Mouse (Mus musculus) heart, postnatal 0 days (tissue): ENCODE data around the gene Arid1b. TPM values are rescaled to one million over a fixed set of nuclear protein-coding genes. Genes with fewer than 3 reads are reported as not detected.

Experiments
- ATAC-seq: fragments of 200-750 bp; cut with Nextera tagmentation; 2 replicates; pipeline ENCODE4 v1.8.0; 2017; ENCODE audit warnings: low read depth, moderate number of reproducible peaks, moderate library complexity; ENCODE audit not compliant: insufficient read depth
- DNase-seq: peaks from one replicate; pipeline ENCODE4 v3.0.0-alpha.2; 2016; ENCODE audit warnings: low spot score
- H3K27ac ChIP-seq: fragments of 300-500 bp; sonication (generic); 2 replicates; pipeline ENCODE4 v1.5.1; 2014; ENCODE audit warnings: low read depth, mild to moderate bottlenecking
- H3K27me3 ChIP-seq: fragments of 300-500 bp; sonication (generic); 2 replicates; pipeline ENCODE4 v1.6.1; 2014; ENCODE audit warnings: low read length, mixed read lengths; ENCODE audit not compliant: control insufficient read depth, insufficient read depth
- H3K36me3 ChIP-seq: fragments of 300-500 bp; sonication (generic); replicated peaks from 2 replicates; pipeline ENCODE4 v1.6.1; 2014; ENCODE audit warnings: low read length, mixed read lengths; ENCODE audit not compliant: control insufficient read depth, insufficient read depth
- H3K4me1 ChIP-seq: fragments of 300-500 bp; sonication (generic); 2 replicates; pipeline ENCODE4 v1.6.1; 2014; ENCODE audit warnings: antibody characterized with exemption; ENCODE audit not compliant: control insufficient read depth, insufficient read depth
- H3K4me2 ChIP-seq: fragments of 300-500 bp; sonication (generic); 2 replicates; pipeline ENCODE4 v1.6.1; 2014; ENCODE audit warnings: low read depth, mild to moderate bottlenecking, low read length, moderate library complexity
- H3K4me3 ChIP-seq: fragments of 300-500 bp; sonication (generic); 2 replicates; pipeline ENCODE4 v1.5.1; 2014; ENCODE audit warnings: low read depth, low read length
- H3K9ac ChIP-seq: fragments of 300-500 bp; sonication (generic); replicated peaks from 2 replicates; pipeline ENCODE4 v1.6.1; 2014; ENCODE audit warnings: low read depth, low read length, mixed read lengths
- H3K9me3 ChIP-seq: fragments of 300-500 bp; sonication (generic); replicated peaks from 2 replicates; pipeline ENCODE4 v1.6.1; 2016; ENCODE audit warnings: low read length; ENCODE audit not compliant: control insufficient read depth
- CTCF ChIP-seq: IDR thresholded peaks from 2 replicates; pipeline ENCODE4 v1.5.1; 2016; ENCODE audit warnings: antibody characterized with exemption, control low read depth, low read depth
- EP300 ChIP-seq: IDR thresholded peaks from 2 replicates; pipeline ENCODE4 v1.6.1; 2016; ENCODE audit warnings: antibody characterized with exemption, low read depth
- whole genome bisulfite sequencing: fragments of 180-500 bp; shearing (Covaris S2); extraction: QIAGEN DNeasy Blood & Tissue Kit; methylation state at CpG from one replicate; pipeline ENCODE4 v1.1.7; 2014; 5-methylcytosine and 5-hydroxymethylcytosine counted together
- polyA plus RNA-seq: library from polyadenylated mRNA; unstranded; fragments of >200 nt; fragmentation: Nextera tagmentation; extraction: Ambion mirVana; gene quantifications from 2 replicates; pipeline ENCODE4 v1.2.1, GENCODE M21; 2015
- total RNA-seq: library from RNA; depleted of rRNA; stranded (reverse); fragments of >200 nt; gene quantifications from 2 replicates; pipeline ENCODE4 v1.2.3, GENCODE M21; 2014; ENCODE audit warnings: low replicate concordance

The Arid1b gene
- total and polyA plus RNA-seq, 2 experiments from 2014 or later = 4.4 to 27.3 TPM

DNA sequence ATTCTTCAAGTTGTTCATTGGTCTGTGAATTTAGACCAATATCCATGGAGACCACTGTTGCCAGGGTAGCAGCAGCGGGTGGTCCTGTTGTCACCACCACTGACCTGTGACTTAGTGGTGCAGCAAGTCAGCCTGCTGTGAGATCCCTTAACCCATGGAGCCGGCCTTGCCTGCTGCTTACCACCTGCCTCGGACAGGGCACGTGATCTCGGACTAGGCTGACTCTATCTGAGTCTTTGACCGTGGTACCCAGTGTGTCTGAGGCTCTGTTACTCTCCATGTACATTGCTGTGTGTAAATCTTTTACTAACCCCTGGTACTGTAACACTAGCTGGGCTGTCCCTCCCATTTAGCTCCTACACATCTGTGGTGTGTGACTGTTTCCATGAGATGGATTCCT lies 335.9 kb downstream of the Arid1b start:
- no peak for TF ChIP-seq CTCF
- TF ChIP-seq EP300 = no peak
- Histone ChIP-seq H3K4me1 (peaks cover 1% of the 10 kb centered on the region), H3K9ac (no peak overlapping the region), H3K27me3 (no peaks in the 10 kb centered on the region), H3K27ac (no peak overlapping the region), H3K4me3 (no peak overlapping the region), H3K9me3 (no peaks in the 10 kb centered on the region), H3K36me3 (peaks cover 72% of the 10 kb centered on the region), H3K4me2 (no peak overlapping the region)
- ATAC-seq = no peak
- no peak for DNase-seq
- 90% methylated on average over 6 of the region's 6 CpGs for WGBS

DNA sequence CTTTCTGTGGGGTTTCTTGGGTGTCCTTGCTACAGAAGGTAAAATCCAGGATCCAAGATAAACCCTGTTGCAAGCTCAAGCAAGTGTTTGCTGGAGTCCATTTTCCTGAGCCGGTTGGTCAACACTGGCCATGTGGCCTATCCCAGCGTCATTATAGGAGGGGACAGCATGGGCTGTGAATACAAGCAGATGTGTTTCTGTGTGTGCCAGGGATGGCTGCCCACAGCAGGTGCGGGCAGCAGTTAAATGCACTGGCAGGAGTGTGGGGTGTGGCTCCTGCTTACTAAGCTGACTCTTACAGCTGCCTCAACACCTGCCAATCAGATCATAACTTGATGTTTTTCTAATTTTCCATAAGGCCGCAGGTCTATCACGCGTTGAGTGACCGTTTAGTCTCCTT lies 336.5 kb downstream of the Arid1b start:
- 93% methylated on average over 7 of the region's 7 CpGs for WGBS
- Histone ChIP-seq H3K4me3 (no peak overlapping the region), H3K9ac (no peak overlapping the region), H3K4me1 (no peaks in the 10 kb centered on the region), H3K36me3 (peaks cover 76% of the 10 kb centered on the region), H3K9me3 (no peaks in the 10 kb centered on the region), H3K4me2 (no peak overlapping the region), H3K27ac (no peak overlapping the region), H3K27me3 (no peaks in the 10 kb centered on the region)
- DNase-seq = no peak
- ATAC-seq = no peak
- TF ChIP-seq CTCF (no peak), EP300 (no peak)

DNA sequence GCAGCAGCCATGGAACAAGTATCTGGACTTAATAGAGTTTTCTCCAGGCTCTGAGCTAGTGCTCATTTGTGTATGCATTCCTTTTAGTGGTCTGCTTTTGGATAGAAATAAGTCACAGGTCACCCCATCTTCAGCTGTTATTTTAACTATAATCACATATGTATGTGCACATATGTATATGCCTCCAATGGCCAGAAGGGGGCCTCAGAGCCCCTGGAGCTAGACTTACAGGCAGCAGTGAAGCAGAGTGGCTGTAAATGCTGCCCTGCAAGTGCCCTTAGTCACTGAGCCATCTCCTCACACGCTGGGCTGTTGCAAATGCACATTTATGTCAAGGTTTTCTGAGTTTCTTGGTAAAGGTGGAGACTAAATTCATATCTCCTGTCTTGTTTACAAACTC lies 337.3 kb downstream of the Arid1b start:
- Histone ChIP-seq H3K4me3 (no peak overlapping the region), H3K4me2 (no peak overlapping the region), H3K36me3 (peaks cover 82% of the 10 kb centered on the region), H3K9me3 (no peaks in the 10 kb centered on the region), H3K27ac (no peak overlapping the region), H3K27me3 (no peaks in the 10 kb centered on the region), H3K9ac (no peak overlapping the region), H3K4me1 (no peaks in the 10 kb centered on the region)
- WGBS = 92% methylated on average over 1 of the region's 1 CpGs
- no peak for ATAC-seq
- DNase-seq = no peak
- TF ChIP-seq EP300 (no peak), CTCF (peak; percentile 45)

DNA sequence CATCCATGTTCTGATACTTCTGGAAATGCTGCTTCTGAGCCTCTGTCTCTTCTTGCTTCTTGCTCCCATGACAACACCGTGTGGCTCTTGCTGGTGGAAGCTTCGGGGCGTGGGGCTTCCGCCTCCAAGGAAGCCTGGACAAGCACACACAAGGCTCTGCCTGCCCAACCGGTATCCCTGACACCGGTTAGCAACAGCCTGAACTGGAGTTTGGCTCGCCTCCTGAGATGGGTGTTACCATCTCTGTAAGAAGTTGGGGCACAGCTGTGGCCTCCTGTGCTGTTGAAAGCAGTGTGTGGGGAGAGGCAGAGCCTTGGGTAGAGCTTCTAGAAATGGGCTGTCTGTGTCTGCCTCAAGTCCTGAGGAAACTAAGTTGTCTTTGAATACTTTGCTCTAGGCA lies 340.4 kb downstream of the Arid1b start:
- no peaks in the 10 kb centered on the region for H3K27me3 ChIP-seq
- H3K4me3 ChIP-seq = no peak overlapping the region
- H3K9me3 ChIP-seq = no peaks in the 10 kb centered on the region
- H3K36me3 ChIP-seq = peaks cover 85% of the 10 kb centered on the region
- ATAC-seq = no peak
- no peaks in the 10 kb centered on the region for H3K4me1 ChIP-seq
- H3K9ac ChIP-seq = no peak overlapping the region
- no peak overlapping the region for H3K4me2 ChIP-seq
- H3K27ac ChIP-seq = no peak overlapping the region
- TF ChIP-seq EP300 (no peak), CTCF (no peak)
- no peak for DNase-seq
- WGBS = 83% methylated on average over 7 of the region's 7 CpGs

DNA sequence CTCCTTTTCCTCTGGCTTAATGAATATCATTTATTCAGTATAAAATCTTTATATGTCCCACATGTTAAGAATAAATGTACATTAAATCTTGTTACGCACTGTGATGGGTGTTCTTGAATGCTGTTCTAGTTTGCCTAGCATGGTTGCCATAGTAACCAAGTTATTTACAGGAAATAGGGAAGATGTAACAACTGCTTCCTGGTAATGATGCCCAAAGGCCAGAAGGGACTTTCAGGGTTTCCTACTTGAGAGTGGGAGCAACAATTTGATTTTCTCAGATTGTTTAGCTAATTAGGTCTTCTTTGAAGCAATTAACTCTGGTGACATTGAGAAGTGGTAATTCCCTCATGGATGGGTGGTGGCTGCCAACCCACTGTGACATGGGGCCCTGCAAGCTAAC lies 350.3 kb downstream of the Arid1b start:
- WGBS = 95% methylated on average over 1 of the region's 1 CpGs
- ATAC-seq = no peak
- H3K36me3 ChIP-seq = peaks cover 46% of the 10 kb centered on the region

DNA sequence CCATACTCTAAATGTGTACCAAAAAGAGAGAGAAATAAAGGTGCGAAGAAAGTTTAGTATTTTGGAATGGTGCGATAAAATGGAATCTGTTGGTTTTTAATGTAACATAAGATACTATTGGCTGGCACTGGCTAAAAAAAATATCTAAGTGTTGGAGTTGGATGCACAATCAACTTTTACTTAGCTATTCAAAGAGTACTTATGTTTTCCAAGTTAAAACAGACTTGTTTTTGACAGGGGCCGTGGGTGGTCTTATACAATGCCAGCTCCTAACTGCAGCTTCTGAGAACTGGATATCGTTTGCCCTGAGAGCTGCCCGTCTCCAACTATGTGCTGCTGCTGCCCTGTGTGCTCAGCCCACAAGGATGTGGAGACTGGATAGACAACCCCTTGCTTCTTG lies 351.7 kb downstream of the Arid1b start:
- TF ChIP-seq EP300 (no peak), CTCF (no peak)

More for the DNA sequence above, 350.3 kb downstream of the Arid1b start:
- DNase-seq = no peak
- no peaks in the 10 kb centered on the region for H3K4me1 ChIP-seq
- no peaks in the 10 kb centered on the region for H3K9me3 ChIP-seq
- no peak overlapping the region for H3K9ac ChIP-seq
- TF ChIP-seq EP300 (no peak), CTCF (no peak)
- H3K27ac ChIP-seq = no peak overlapping the region
- no peaks in the 10 kb centered on the region for H3K27me3 ChIP-seq
- no peak overlapping the region for H3K4me3 ChIP-seq
- no peak overlapping the region for H3K4me2 ChIP-seq

More for the DNA sequence above, 351.7 kb downstream of the Arid1b start:
- no peak for ATAC-seq
- H3K36me3 ChIP-seq = peaks cover 36% of the 10 kb centered on the region
- DNase-seq = no peak
- H3K9me3 ChIP-seq = no peaks in the 10 kb centered on the region
- no peak overlapping the region for H3K27ac ChIP-seq
- WGBS = 94% methylated on average over 5 of the region's 5 CpGs
- H3K9ac ChIP-seq = no peak overlapping the region
- no peaks in the 10 kb centered on the region for H3K27me3 ChIP-seq
- H3K4me2 ChIP-seq = no peak overlapping the region
- no peak overlapping the region for H3K4me3 ChIP-seq
- H3K4me1 ChIP-seq = no peaks in the 10 kb centered on the region
